Mouse (Mus musculus): Measurements from ENCODE around the gene Nepn. TPM values are rescaled to one million over a fixed set of nuclear protein-coding genes. Genes with fewer than 3 reads are reported as not detected.
"Not testable (repeated sequence)": the region's sequence is repeated elsewhere in the genome, so short reads cannot be mapped to it uniquely, and the experiment has no call there.

The Nepn gene
- polyA plus RNA-seq (2015; fragmentation: Nextera tagmentation; extraction: Ambion mirVana) = not detected in 2 replicates

GRCm38 (mm10) chr10:52388922-52389430 lies at the start of gene Nepn:
Gene Nepn (plus strand): TSS chr10:52388972.
- ATAC-seq (ENCODE audit: low FRiP score, low read depth) = no peak
- Histone ChIP-seq H3K27ac (replicated peaks) (no peak within 1 kb of the TSS), H3K27me3 (no peaks in the 10 kb centered on the region), H3K9me3 (no peaks in the 10 kb centered on the region), H3K9ac (no peak within 1 kb of the TSS), H3K36me3 (no peaks in the 10 kb centered on the region), H3K4me2 (no peak within 1 kb of the TSS), H3K4me3 (no peak within 1 kb of the TSS), H3K4me1 (replicated peaks) (no peaks in the 10 kb centered on the region)
- WGBS = 77% methylated on average over 5 of the region's 5 CpGs

- H3K4me3 ChIP-seq; H3K9me3 ChIP-seq; H3K4me2 ChIP-seq; H3K27me3 ChIP-seq; H3K9ac ChIP-seq; ATAC-seq (ENCODE audit: low FRiP score, low read depth); H3K27ac ChIP-seq (replicated peaks); H3K4me1 ChIP-seq (replicated peaks): not testable (repeated sequence)
- H3K36me3 ChIP-seq = peaks cover 69% of the 10 kb centered on the region
- 93% methylated on average over 4 of the region's 4 CpGs for WGBS
Measured at GRCm38 (mm10) chr10:52343324-52343723, 45.4 kb upstream of the Nepn start.

- H3K9me3 ChIP-seq = no peaks in the 10 kb centered on the region
- no peak overlapping the region for H3K4me3 ChIP-seq
- peaks cover 42% of the 10 kb centered on the region for H3K36me3 ChIP-seq
- no peaks in the 10 kb centered on the region for H3K27me3 ChIP-seq
- no peak overlapping the region for H3K27ac ChIP-seq (replicated peaks)
- ATAC-seq (ENCODE audit: low FRiP score, low read depth) = no peak
- no peak overlapping the region for H3K4me2 ChIP-seq
- no peak overlapping the region for H3K9ac ChIP-seq
- 73% methylated on average over 9 of the region's 9 CpGs for whole genome bisulfite sequencing
- H3K4me1 ChIP-seq (replicated peaks) = no peaks in the 10 kb centered on the region
Measured at GRCm38 (mm10) chr10:52353184-52353583, 35.6 kb upstream of the Nepn start.

GRCm38 (mm10) chr10:52358467-52358866 lies 30.3 kb upstream of the Nepn start, which contains the start of gene Gm26741:
Gene Gm26741 (plus strand): TSS chr10:52358767.
- Histone ChIP-seq H3K4me3 (no peak within 1 kb of the TSS), H3K27me3 (no peaks in the 10 kb centered on the region), H3K9me3 (no peaks in the 10 kb centered on the region), H3K9ac (no peak within 1 kb of the TSS), H3K4me1 (replicated peaks) (no peaks in the 10 kb centered on the region), H3K4me2 (no peak within 1 kb of the TSS), H3K36me3 (peaks cover 8% of the 10 kb centered on the region; the same call in 1 of the 2 replicates), H3K27ac (replicated peaks) (no peak within 1 kb of the TSS)
- ATAC-seq (ENCODE audit: low FRiP score, low read depth) = no peak
- WGBS = 90% methylated on average over 2 of the region's 2 CpGs

- H3K27me3 ChIP-seq = no peaks in the 10 kb centered on the region
- H3K9me3 ChIP-seq = no peaks in the 10 kb centered on the region
- H3K27ac ChIP-seq (replicated peaks) = no peak overlapping the region
- WGBS = 99% methylated on average over 4 of the region's 4 CpGs
- no peak for ATAC-seq (ENCODE audit: low FRiP score, low read depth)
- H3K4me1 ChIP-seq (replicated peaks) = no peaks in the 10 kb centered on the region
- no peak overlapping the region for H3K4me3 ChIP-seq
- H3K4me2 ChIP-seq = no peak overlapping the region
- H3K36me3 ChIP-seq = peaks cover 4% of the 10 kb centered on the region; the same call in 1 of the 2 replicates
- no peak overlapping the region for H3K9ac ChIP-seq
Measured at GRCm38 (mm10) chr10:52360241-52360735, 28.5 kb upstream of the Nepn start.

GRCm38 (mm10) chr10:52360862-52361609 lies 27.7 kb upstream of the Nepn start:
- Histone ChIP-seq H3K4me1 (replicated peaks) (no peaks in the 10 kb centered on the region), H3K27me3 (no peaks in the 10 kb centered on the region), H3K36me3 (peaks cover 4% of the 10 kb centered on the region; the same call in 1 of the 2 replicates), H3K4me2 (no peak overlapping the region), H3K9me3 (no peaks in the 10 kb centered on the region), H3K4me3 (no peak overlapping the region), H3K9ac (no peak overlapping the region), H3K27ac (replicated peaks) (no peak overlapping the region)
- WGBS = 92% methylated on average over 9 of the region's 9 CpGs
- ATAC-seq (ENCODE audit: low FRiP score, low read depth) = no peak; the same call in 1 of the 2 replicates

- no peaks in the 10 kb centered on the region for H3K27me3 ChIP-seq
- no peak overlapping the region for H3K4me3 ChIP-seq
- no peaks in the 10 kb centered on the region for H3K9me3 ChIP-seq
- no peaks in the 10 kb centered on the region for H3K4me1 ChIP-seq (replicated peaks)
- H3K36me3 ChIP-seq = no peaks in the 10 kb centered on the region
- WGBS = 84% methylated on average over 4 of the region's 4 CpGs
- ATAC-seq (ENCODE audit: low FRiP score, low read depth) = no peak
- no peak overlapping the region for H3K27ac ChIP-seq (replicated peaks)
- H3K9ac ChIP-seq = no peak overlapping the region
- H3K4me2 ChIP-seq = no peak overlapping the region
Measured at GRCm38 (mm10) chr10:52368376-52368775, 20.4 kb upstream of the Nepn start.

GRCm38 (mm10) chr10:52373834-52374233 lies 14.9 kb upstream of the Nepn start:
- Histone ChIP-seq H3K27me3 (no peaks in the 10 kb centered on the region), H3K36me3 (no peaks in the 10 kb centered on the region), H3K4me1 (replicated peaks) (peaks cover 11% of the 10 kb centered on the region; the same call in 1 of the 2 replicates), H3K4me3 (no peak overlapping the region), H3K4me2 (no peak overlapping the region), H3K27ac (replicated peaks) (no peak overlapping the region), H3K9ac (no peak overlapping the region), H3K9me3 (no peaks in the 10 kb centered on the region)
- WGBS = 80% methylated on average over 4 of the region's 4 CpGs
- no peak for ATAC-seq (ENCODE audit: low FRiP score, low read depth)

GRCm38 (mm10) chr10:52374651-52375050 lies 14.1 kb upstream of the Nepn start:
- H3K27ac ChIP-seq (replicated peaks) = no peak overlapping the region
- H3K36me3 ChIP-seq = no peaks in the 10 kb centered on the region
- no peaks in the 10 kb centered on the region for H3K27me3 ChIP-seq
- ATAC-seq (ENCODE audit: low FRiP score, low read depth) = no peak
- no peaks in the 10 kb centered on the region for H3K9me3 ChIP-seq
- H3K4me1 ChIP-seq (replicated peaks) = peaks cover 19% of the 10 kb centered on the region
- H3K4me2 ChIP-seq = no peak overlapping the region
- no peak overlapping the region for H3K9ac ChIP-seq
- no peak overlapping the region for H3K4me3 ChIP-seq

- no peaks in the 10 kb centered on the region for H3K9me3 ChIP-seq
- no peak overlapping the region for H3K4me2 ChIP-seq
- no peaks in the 10 kb centered on the region for H3K27me3 ChIP-seq
- no peak overlapping the region for H3K9ac ChIP-seq
- H3K4me3 ChIP-seq = no peak overlapping the region
- no peak for ATAC-seq (ENCODE audit: low FRiP score, low read depth)
- H3K4me1 ChIP-seq (replicated peaks) = peaks cover 21% of the 10 kb centered on the region
- H3K36me3 ChIP-seq = no peaks in the 10 kb centered on the region
- WGBS = 97% methylated on average over 2 of the region's 2 CpGs
- H3K27ac ChIP-seq (replicated peaks) = no peak overlapping the region
Measured at GRCm38 (mm10) chr10:52376422-52376821, 12.3 kb upstream of the Nepn start.

- no peak for ATAC-seq (ENCODE audit: low FRiP score, low read depth)
- Histone ChIP-seq H3K9me3 (no peaks in the 10 kb centered on the region), H3K4me1 (replicated peaks) (peaks cover 24% of the 10 kb centered on the region)
Measured at GRCm38 (mm10) chr10:52377813-52378212, 11.0 kb upstream of the Nepn start.

GRCm38 (mm10) chr10:52381321-52381801 lies 7.4 kb upstream of the Nepn start:
- H3K9ac ChIP-seq = peak overlapping the region; percentile 65
- H3K36me3 ChIP-seq = no peaks in the 10 kb centered on the region
- H3K4me3 ChIP-seq = peak overlapping the region; percentile 63
- H3K27ac ChIP-seq (replicated peaks) = peak overlapping the region; percentile 97
- ATAC-seq (ENCODE audit: low FRiP score, low read depth) = peak; percentile 64
- under 1% methylated on average over 19 of the region's 19 CpGs for WGBS
- H3K9me3 ChIP-seq = no peaks in the 10 kb centered on the region
- peak overlapping the region; percentile 67 for H3K4me2 ChIP-seq
- peaks cover 26% of the 10 kb centered on the region for H3K4me1 ChIP-seq (replicated peaks)
- H3K27me3 ChIP-seq = no peaks in the 10 kb centered on the region

More at GRCm38 (mm10) chr10:52377813-52378212, 11.0 kb upstream of the Nepn start:
- Histone ChIP-seq H3K4me3 (no peak overlapping the region), H3K27ac (replicated peaks) (no peak overlapping the region), H3K36me3 (no peaks in the 10 kb centered on the region), H3K27me3 (no peaks in the 10 kb centered on the region), H3K4me2 (no peak overlapping the region), H3K9ac (no peak overlapping the region)
- 90% methylated on average over 2 of the region's 2 CpGs for WGBS
